Mouse (Mus musculus) B cell, adult 62 days (primary cell): ENCODE data around the gene Cobll1. TPM values are rescaled to one million over a fixed set of nuclear protein-coding genes. Genes with fewer than 3 reads are reported as not detected.

Source experiments
- total RNA-seq: library from RNA; stranded (reverse); gene quantifications from 4 replicates; pipeline ENCODE4 v1.2.4, GENCODE M21; 2023

Gene Cobll1
- total RNA-seq: 72.0 to 81.1 TPM (median 77.4 TPM) in 4 replicates

GRCm38 (mm10) chr2:65238964-65239570 lies at the start of gene Cobll1:
Gene Cobll1, minus strand, starts transcription at chr2:65239403.

Other genes starting within 250 kb of the Cobll1 start
- gene Grb14, start 214.4 kb downstream of the Cobll1 start, total RNA-seq: not detected in 4 replicates
- gene Slc38a11, start 124.6 kb upstream of the Cobll1 start, total RNA-seq: not detected in 4 replicates